In the genomic region with DNA sequence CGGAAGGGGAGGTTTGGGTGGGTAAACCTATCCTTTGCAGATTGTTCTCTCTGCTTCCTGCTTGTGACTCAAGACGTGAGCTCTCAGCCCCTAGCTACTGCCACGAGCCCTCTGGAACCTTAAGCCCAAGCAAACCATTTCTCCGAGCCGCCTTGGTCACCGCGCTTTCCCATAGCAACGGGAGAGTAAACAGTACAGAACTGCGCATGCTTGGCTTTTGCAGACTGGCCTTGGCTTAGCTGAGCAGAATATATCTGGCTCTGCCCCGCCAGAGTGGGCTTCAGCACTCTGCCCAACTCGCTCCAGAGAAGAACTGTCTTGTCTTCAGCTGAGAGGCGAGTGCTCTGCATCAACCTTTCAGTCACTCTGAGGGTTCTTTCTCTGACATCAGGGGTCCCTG, we compare ENCODE assay signal across 12 mouse cellular contexts.
DNase-seq lines count a peak whose midpoint lies in the region; ATAC-seq and TF ChIP-seq lines count a peak whose summit lies in the region.
"Had no signal": no experiment of that assay in that cellular context is flagged by ENCODE, and none has a peak within 500 bp of the region (broad histone marks: within the 10 kb centered on the region; RNA-seq: fewer than 3 reads in every experiment).

No protein-coding gene starts in this region.

- H3K4me3 ChIP-seq in forebrain, postnatal 0 days (ENCODE audit: low read depth, low read length): no peak overlapping the region
- H3K4me3 ChIP-seq in forebrain, embryonic 14.5 days (ENCODE audit: low read depth, low read length): no peak overlapping the region
- H3K4me3 ChIP-seq in lung, embryonic 16.5 days (ENCODE audit: low read length): no peak overlapping the region
- no peak overlapping the region for H3K4me3 ChIP-seq in midbrain, embryonic 15.5 days
- H3K4me3 ChIP-seq: forebrain, embryonic 15.5 days; heart, adult 2 months; limb, embryonic 15.5 days had no signal

- no peak overlapping the region for H3K4me2 ChIP-seq in forebrain, postnatal 0 days (ENCODE audit: low read depth)
- H3K4me2 ChIP-seq in forebrain, embryonic 14.5 days (ENCODE audit: low read length): no peak overlapping the region
- H3K4me2 ChIP-seq in lung, embryonic 16.5 days (ENCODE audit: low read depth, low read length): no peak overlapping the region; the same call in 1 of the 2 replicates
- peak overlapping the region; percentile 18; the same call in 1 of the 2 replicates for H3K4me2 ChIP-seq in midbrain, embryonic 15.5 days
- H3K4me2 ChIP-seq: forebrain, embryonic 15.5 days; limb, embryonic 15.5 days had no signal

- no peaks in the 10 kb centered on the region for H3K4me1 ChIP-seq in forebrain, postnatal 0 days (ENCODE audit: insufficient read depth)
- no peaks in the 10 kb centered on the region; the same call in 1 of the 2 replicates for H3K4me1 ChIP-seq in forebrain, embryonic 14.5 days (ENCODE audit: control insufficient read depth, insufficient read depth, low read length)
- peaks cover 6% of the 10 kb centered on the region; the same call in 1 of the 2 replicates for H3K4me1 ChIP-seq in lung, embryonic 16.5 days (replicated peaks; ENCODE audit: control insufficient read depth, insufficient read depth, low read length)
- H3K4me1 ChIP-seq in midbrain, embryonic 15.5 days: peaks cover 25% of the 10 kb centered on the region

- ATAC-seq in forebrain, postnatal 0 days: peak; percentile 47
- no peak for ATAC-seq in forebrain, embryonic 14.5 days
- peak; percentile 41; the same call in 1 of the 2 replicates for ATAC-seq in lung, embryonic 16.5 days (ENCODE audit: low read depth)
- 0 out of 2 replicates have a peak, but pooled peaks have one; percentile 41 for ATAC-seq in midbrain, embryonic 15.5 days (replicated peaks)
- ATAC-seq: forebrain, embryonic 15.5 days; Patski had no signal

- H3K9me3 ChIP-seq in forebrain, postnatal 0 days (ENCODE audit: low read length): no peaks in the 10 kb centered on the region
- no peaks in the 10 kb centered on the region for H3K9me3 ChIP-seq in forebrain, embryonic 14.5 days (replicated peaks; ENCODE audit: control insufficient read depth, low read length)
- no peaks in the 10 kb centered on the region for H3K9me3 ChIP-seq in lung, embryonic 16.5 days (ENCODE audit: control insufficient read depth, low read length)
- H3K9me3 ChIP-seq in midbrain, embryonic 15.5 days: no peaks in the 10 kb centered on the region
- H3K9me3 ChIP-seq: forebrain, embryonic 15.5 days; limb, embryonic 15.5 days had no signal

- peak; percentile 35 for DNase-seq in forebrain, postnatal 0 days
- no peak for DNase-seq in forebrain, embryonic 14.5 days (ENCODE audit: low spot score)
- DNase-seq in lung, postnatal 36 days: no peak
- DNase-seq in adrenal gland, adult 8-10 months: peak; percentile 34
- no peak for DNase-seq in gastrocnemius, postnatal 25 days
- DNase-seq in layer of hippocampus, postnatal 36 days: no peak
- DNase-seq: heart, adult 2 months had no signal

- no peak overlapping the region for H3K9ac ChIP-seq in forebrain, postnatal 0 days
- no peak overlapping the region for H3K9ac ChIP-seq in forebrain, embryonic 14.5 days (ENCODE audit: low read length)
- no peak overlapping the region for H3K9ac ChIP-seq in lung, embryonic 16.5 days (ENCODE audit: low read length)
- H3K9ac ChIP-seq in midbrain, embryonic 15.5 days: no peak overlapping the region
- H3K9ac ChIP-seq: forebrain, embryonic 15.5 days; limb, embryonic 15.5 days had no signal

- H3K36me3 ChIP-seq in forebrain, postnatal 0 days (ENCODE audit: insufficient read depth): no peaks in the 10 kb centered on the region
- H3K36me3 ChIP-seq in forebrain, embryonic 14.5 days (ENCODE audit: control insufficient read depth, insufficient read depth, low read length): no peaks in the 10 kb centered on the region
- no peaks in the 10 kb centered on the region for H3K36me3 ChIP-seq in lung, embryonic 16.5 days (ENCODE audit: control insufficient read depth, insufficient read depth, low read length)
- H3K36me3 ChIP-seq in midbrain, embryonic 15.5 days (replicated peaks): no peaks in the 10 kb centered on the region
- H3K36me3 ChIP-seq: forebrain, embryonic 15.5 days; limb, embryonic 15.5 days had no signal

- H3K27ac ChIP-seq in forebrain, postnatal 0 days (ENCODE audit: low read depth, low read length): no peak overlapping the region
- no peak overlapping the region for H3K27ac ChIP-seq in forebrain, embryonic 14.5 days (ENCODE audit: low read depth, low read length)
- H3K27ac ChIP-seq in lung, embryonic 16.5 days (ENCODE audit: low read length): no peak overlapping the region
- no peak overlapping the region for H3K27ac ChIP-seq in midbrain, embryonic 15.5 days
- H3K27ac ChIP-seq: forebrain, embryonic 15.5 days; heart, adult 2 months; limb, embryonic 15.5 days had no signal

- TF ChIP-seq CTCF in forebrain, postnatal 0 days (IDR thresholded peaks at IDR 0.05; ENCODE audit: low read depth): no peak

- 60% methylated on average over 12 of the region's 12 CpGs for WGBS in forebrain, postnatal 0 days
- 71% methylated on average over 12 of the region's 12 CpGs for WGBS in forebrain, embryonic 14.5 days
- 21% methylated on average over 12 of the region's 12 CpGs for WGBS in lung, embryonic 16.5 days
- 52% methylated on average over 12 of the region's 12 CpGs for WGBS in midbrain, embryonic 15.5 days

- H3K27me3 ChIP-seq in forebrain, postnatal 0 days (ENCODE audit: insufficient read depth, low read length): no peaks in the 10 kb centered on the region; the same call in none of the 2 replicates
- no peaks in the 10 kb centered on the region for H3K27me3 ChIP-seq in forebrain, embryonic 14.5 days (replicated peaks; ENCODE audit: control insufficient read depth, insufficient read depth, low read length)
- H3K27me3 ChIP-seq in lung, embryonic 16.5 days (ENCODE audit: control insufficient read depth, insufficient read depth, low read depth, low read length): no peaks in the 10 kb centered on the region; the same call in none of the 2 replicates
- H3K27me3 ChIP-seq in midbrain, embryonic 15.5 days (replicated peaks): no peaks in the 10 kb centered on the region
- H3K27me3 ChIP-seq: Patski had no signal

Comparison
In these comparisons a context has a peak if more than half of its experiments do, and no peak if none do; other contexts are left out.
1. DNase-seq: peak in forebrain, postnatal 0 days (single experiment) and adrenal gland, adult 8-10 months (single experiment); none in forebrain, embryonic 14.5 days (single experiment), lung, postnatal 36 days (single experiment), gastrocnemius, postnatal 25 days (single experiment) and layer of hippocampus, postnatal 36 days (0 of 2).